Mouse (Mus musculus) CH12.LX (cell line): Measurements from ENCODE around the gene Narfl. TPM values are rescaled to one million over a fixed set of nuclear protein-coding genes. Genes with fewer than 3 reads are reported as not detected.

Experiments
- DNase-seq: peaks from one replicate; pipeline ENCODE4 v3.0.0-alpha.2; 2013; ENCODE audit errors: extremely low read depth
- H3K27ac ChIP-seq: 2 replicates; pipeline ENCODE4 v1.5.1; 2012; ENCODE audit warnings: low read depth, mild to moderate bottlenecking, control low read depth, moderate library complexity; ENCODE audit not compliant: insufficient read depth
- H3K27me3 ChIP-seq: replicated peaks from 2 replicates; pipeline ENCODE3; 2012; ENCODE audit warnings: inconsistent platforms
- H3K36me3 ChIP-seq, 2 experiments: replicated peaks in 1 of 2; 2 replicates each; pipeline versions ENCODE3 to v1.6.1; 2012; ENCODE audit warnings: inconsistent platforms in 1 of 2, low read length in 1 of 2, mild to moderate bottlenecking in 1 of 2, mixed read lengths in 1 of 2, moderate library complexity in 1 of 2; ENCODE audit not compliant: control insufficient read depth in 1 of 2, insufficient read depth in 1 of 2
- H3K4me1 ChIP-seq, 2 experiments: 2 replicates each; pipeline ENCODE4 v1.6.1; 2012; ENCODE audit warnings: inconsistent platforms in 1 of 2, moderate library complexity in 1 of 2; ENCODE audit not compliant: insufficient read depth in 2 of 2, control insufficient read depth in 1 of 2
- H3K4me2 ChIP-seq: 2 replicates; pipeline ENCODE4 v1.6.1; 2012; ENCODE audit warnings: low read depth, mild to moderate bottlenecking, control low read depth; ENCODE audit not compliant: poor library complexity, insufficient read depth, severe bottlenecking
- H3K4me3 ChIP-seq, 3 experiments: fragments of 150-350 bp in 1 of 3; sonication (generic) in 1 of 3; replicated peaks in 1 of 3; 2 replicates each; pipeline versions ENCODE3 to v1.5.1; 2011 to 2012; ENCODE audit warnings: low read depth in 2 of 3, low read length in 2 of 3, mild to moderate bottlenecking in 2 of 3, moderate library complexity in 2 of 3, control low read depth in 1 of 3, improper control_type of control experiment in 1 of 3, inconsistent platforms in 1 of 3, mixed read lengths in 1 of 3; ENCODE audit not compliant: poor library complexity in 1 of 3
- H3K79me2 ChIP-seq: replicated peaks from 2 replicates; pipeline ENCODE4 v1.6.1; 2012; ENCODE audit warnings: mild to moderate bottlenecking, moderate library complexity; ENCODE audit not compliant: control insufficient read depth, poor library complexity, insufficient read depth, severe bottlenecking; ENCODE audit errors: extremely low read depth
- H3K9ac ChIP-seq: 2 replicates; pipeline ENCODE4 v1.6.1; 2012; ENCODE audit warnings: low read depth, mild to moderate bottlenecking, control low read depth, moderate library complexity; ENCODE audit not compliant: insufficient read depth
- H3K9me3 ChIP-seq: replicated peaks from 2 replicates; pipeline ENCODE3; 2012; ENCODE audit warnings: low read length, inconsistent platforms, mixed read lengths
- BHLHE40 ChIP-seq: IDR thresholded peaks from 2 replicates; pipeline ENCODE4 v1.6.1; 2011; ENCODE audit warnings: mild to moderate bottlenecking, low read depth, low read length, improper control_type of control experiment
- CHD1 ChIP-seq: IDR thresholded peaks from 2 replicates; pipeline ENCODE4 v1.6.1; 2012; ENCODE audit warnings: low read depth, low read length, improper control_type of control experiment, inconsistent platforms
- CHD2 ChIP-seq: IDR thresholded peaks from 2 replicates; pipeline ENCODE4 v1.6.1; 2011; ENCODE audit warnings: low read length, improper control_type of control experiment
- CTCF ChIP-seq, 2 experiments: IDR thresholded peaks in 1 of 2; conservative IDR thresholded peaks in 1 of 2; 2 replicates each; pipeline ENCODE4 v1.5.1; 2011 to 2012; ENCODE audit warnings: low read depth in 2 of 2, low read length in 2 of 2, improper control_type of control experiment in 1 of 2, inconsistent platforms in 1 of 2, mild to moderate bottlenecking in 1 of 2, moderate library complexity in 1 of 2
- ELF1 ChIP-seq: IDR thresholded peaks from 2 replicates; pipeline ENCODE4 v1.6.1; 2014; ENCODE audit warnings: low read depth, mild to moderate bottlenecking, inconsistent platforms, low read length, improper control_type of control experiment
- ETS1 ChIP-seq: conservative IDR thresholded peaks from 2 replicates; pipeline ENCODE4 v1.6.1; 2012; ENCODE audit warnings: low read depth, mild to moderate bottlenecking, inconsistent platforms, low read length, improper control_type of control experiment, moderate library complexity
- HCFC1 ChIP-seq: IDR thresholded peaks from 2 replicates; pipeline ENCODE4 v1.6.1; 2012; ENCODE audit warnings: low read depth, mild to moderate bottlenecking, inconsistent platforms, low read length, improper control_type of control experiment
- IRF4 ChIP-seq: IDR thresholded peaks from 2 replicates; pipeline ENCODE4 v1.6.1; 2014; ENCODE audit warnings: low read depth, mild to moderate bottlenecking, inconsistent platforms, low read length, improper control_type of control experiment
- JUN ChIP-seq: IDR thresholded peaks from 2 replicates; pipeline ENCODE4 v1.6.1; 2011; ENCODE audit warnings: low read depth, mild to moderate bottlenecking, low read length, improper control_type of control experiment, moderate library complexity; ENCODE audit not compliant: insufficient read depth
- JUND ChIP-seq: conservative IDR thresholded peaks from 2 replicates; pipeline ENCODE4 v1.6.1; 2011; ENCODE audit warnings: low read depth, low read length, improper control_type of control experiment
- KAT2A ChIP-seq: IDR thresholded peaks from 2 replicates; pipeline ENCODE4 v1.6.1; 2012; ENCODE audit warnings: low read length, improper control_type of control experiment, inconsistent platforms; ENCODE audit not compliant: insufficient replicate concordance
- MAZ ChIP-seq: IDR thresholded peaks from 2 replicates; pipeline ENCODE4 v1.6.1; 2012; ENCODE audit warnings: low read depth, mild to moderate bottlenecking, inconsistent platforms, low read length, improper control_type of control experiment, moderate library complexity
- MXI1 ChIP-seq: IDR thresholded peaks from 2 replicates; pipeline ENCODE4 v1.6.1; 2011; ENCODE audit warnings: mild to moderate bottlenecking, low read depth, low read length, improper control_type of control experiment
- MYC ChIP-seq: IDR thresholded peaks from 2 replicates; pipeline ENCODE4 v1.6.1; 2011; ENCODE audit warnings: low read depth, mild to moderate bottlenecking, improper control_type of control experiment, low read length
- PAX5 ChIP-seq: IDR thresholded peaks from 2 replicates; pipeline ENCODE4 v1.6.1; 2012; ENCODE audit warnings: low read length, inconsistent platforms, mixed read lengths
- RAD21 ChIP-seq: IDR thresholded peaks from 2 replicates; pipeline ENCODE4 v1.6.1; 2011; ENCODE audit warnings: low read depth, mild to moderate bottlenecking, low read length, improper control_type of control experiment, moderate library complexity
- TCF12 ChIP-seq: IDR thresholded peaks from 2 replicates; pipeline ENCODE4 v1.6.1; 2014; ENCODE audit warnings: low read depth, mild to moderate bottlenecking, inconsistent platforms, low read length, improper control_type of control experiment
- USF1 ChIP-seq: IDR thresholded peaks from 2 replicates; pipeline ENCODE4 v1.6.1; 2014; ENCODE audit warnings: low read depth, mild to moderate bottlenecking, inconsistent platforms, low read length, improper control_type of control experiment
- USF2 ChIP-seq: conservative IDR thresholded peaks from 2 replicates; pipeline ENCODE4 v1.6.1; 2011; ENCODE audit warnings: low read depth, low read length, improper control_type of control experiment
- ZKSCAN1 ChIP-seq: IDR thresholded peaks from 2 replicates; pipeline ENCODE4 v1.6.1; 2012; ENCODE audit warnings: low read depth, inconsistent platforms, low read length, improper control_type of control experiment, borderline replicate concordance
- ZMIZ1 ChIP-seq: IDR thresholded peaks from 2 replicates; pipeline ENCODE4 v1.6.1; 2012; ENCODE audit warnings: low read depth, mild to moderate bottlenecking, inconsistent platforms, low read length, improper control_type of control experiment
- ZNF384 ChIP-seq: IDR thresholded peaks from 2 replicates; pipeline ENCODE4 v1.6.1; 2012; ENCODE audit warnings: low read depth, low read length, improper control_type of control experiment, inconsistent platforms
- dilution Hi-C: fragments of 300-500 bp; cut with MboI; formaldehyde crosslinking; loops from 2 replicates; pipeline ENCODE4 v1.14.3; 2020; ENCODE audit warnings: low sequenced_read_pairs; ENCODE audit not compliant: extremely low pct_unique_long_range_greater_than_20kb, extremely low pct_ligation_motif_present
- in situ Hi-C: fragments of 300-500 bp; cut with MboI; formaldehyde crosslinking; loops from 3 replicates; pipeline ENCODE4 v1.14.3; 2019; ENCODE audit warnings: low sequenced_read_pairs, low pct_ligation_motif_present, low pct_unique_long_range_greater_than_20kb, mixed read lengths
- polyA plus RNA-seq: library from polyadenylated mRNA; unstranded; fragments of >175 nt; gene quantifications from 2 replicates; pipeline ENCODE4 v1.2.1, GENCODE M21; 2012; ENCODE audit warnings: low read depth; ENCODE audit not compliant: insufficient read length
- total RNA-seq, 2 experiments: library from RNA; depleted of rRNA; stranded (reverse); fragments of 300-350 nt in 1 of 2; fragments of >200 nt in 1 of 2; gene quantifications; 2 replicates each; pipeline ENCODE4 v1.2.3; 2012 to 2014

Gene Narfl
- total and polyA plus RNA-seq, 3 experiments, result 13.3 to 22.0 (median 16.5) TPM

DNA sequence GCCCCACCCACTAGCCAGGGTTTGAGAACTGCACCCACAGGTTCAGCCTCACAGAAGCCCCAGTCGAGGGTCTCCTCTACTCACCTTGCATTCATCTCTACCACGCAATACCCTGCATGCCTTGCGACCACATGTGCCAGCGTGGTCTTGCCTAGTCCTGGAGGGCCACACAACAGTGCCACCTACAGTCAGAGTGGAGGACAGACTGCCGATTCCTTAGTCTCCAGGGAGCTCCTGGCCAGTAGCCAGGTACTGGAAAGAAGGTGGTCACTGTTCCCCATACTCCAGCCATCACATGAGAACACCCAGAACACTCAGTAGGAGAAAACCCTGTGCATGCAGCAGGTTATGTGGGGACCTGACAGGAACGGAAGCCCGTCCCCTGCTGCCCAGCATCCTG, 49.7 kb upstream of the Narfl start:
- H3K9me3 ChIP-seq, result no peaks in the 10 kb centered on the region
- no peak overlapping the region for H3K4me2 ChIP-seq
- no peaks in the 10 kb centered on the region; the same call in 1 of the 2 replicates for H3K79me2 ChIP-seq
- in situ Hi-C loops, result no loop called here
- H3K9ac ChIP-seq, result no peak overlapping the region
- peak; percentile 21 for DNase-seq
- no peak for TF ChIP-seq IRF4
- TF ChIP-seq ZMIZ1, result no peak
- no peak for TF ChIP-seq HCFC1
- TF ChIP-seq RAD21, result peak; percentile 5
- TF ChIP-seq JUN, result no peak
- no peak for TF ChIP-seq KAT2A
- peak; percentile 25 to 56; a peak in 2 of 4 replicates for TF ChIP-seq CTCF (conservative IDR thresholded peaks at IDR 0.05 in 1 of 2, IDR thresholded peaks at IDR 0.05 in 1 of 2; ENCODE audit: low read depth in 2 of 2, low read length in 2 of 2)
- TF ChIP-seq MXI1, result no peak
- TF ChIP-seq ETS1, result no peak
- no peak for TF ChIP-seq ZNF384
- TF ChIP-seq CHD2, result no peak
- TF ChIP-seq BHLHE40, result no peak
- peaks cover 9 to 27% of the 10 kb centered on the region in 2 experiments for H3K4me1 ChIP-seq
- no peak overlapping the region for H3K4me3 ChIP-seq
- peaks cover 51 to 76% of the 10 kb centered on the region in 2 experiments for H3K36me3 ChIP-seq
- dilution Hi-C loops, result no loop called here
- H3K27me3 ChIP-seq, result no peaks in the 10 kb centered on the region
- no peak overlapping the region for H3K27ac ChIP-seq

DNA sequence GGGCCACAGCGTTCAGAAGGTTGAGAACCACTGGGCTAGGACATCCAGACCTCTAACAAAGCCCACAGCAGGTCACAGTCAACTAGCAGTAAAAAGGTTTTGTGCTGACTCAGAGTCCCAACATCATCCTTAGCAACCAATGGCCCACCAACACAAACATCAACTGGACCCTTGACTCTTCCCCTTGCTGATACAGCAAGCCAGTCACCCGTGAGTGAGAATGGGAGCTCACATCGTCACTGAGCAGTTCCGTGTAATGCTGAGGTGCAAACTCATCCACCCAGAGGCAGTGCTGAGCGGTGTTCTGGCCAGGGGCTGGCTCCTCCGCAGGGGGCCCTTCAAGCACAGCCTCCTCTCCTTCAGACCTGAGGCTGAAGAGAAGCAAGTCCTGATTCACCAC, 48.3 kb upstream of the Narfl start:
- Histone ChIP-seq H3K27ac (no peak overlapping the region), H3K36me3 (peaks cover 41 to 70% of the 10 kb centered on the region in 2 experiments), H3K9me3 (no peaks in the 10 kb centered on the region), H3K4me2 (no peak overlapping the region), H3K27me3 (no peaks in the 10 kb centered on the region), H3K4me1 (peaks cover 9 to 28% of the 10 kb centered on the region in 2 experiments), H3K9ac (no peak overlapping the region), H3K79me2 (no peaks in the 10 kb centered on the region; the same call in 1 of the 2 replicates), H3K4me3 (no peak overlapping the region)
- dilution Hi-C loops (no loop called here), in situ Hi-C loops (no loop called here)
- DNase-seq, result no peak
- TF ChIP-seq MAZ, result no peak
- TF ChIP-seq JUND, result no peak
- no peak for TF ChIP-seq JUN
- no peak for TF ChIP-seq CHD1
- no peak for TF ChIP-seq TCF12
- TF ChIP-seq ZKSCAN1, result no peak
- TF ChIP-seq MYC, result no peak
- TF ChIP-seq USF1, result no peak
- TF ChIP-seq PAX5, result no peak
- TF ChIP-seq USF2, result no peak
- no peak for TF ChIP-seq KAT2A
- TF ChIP-seq ELF1, result no peak
